In the genomic region with DNA sequence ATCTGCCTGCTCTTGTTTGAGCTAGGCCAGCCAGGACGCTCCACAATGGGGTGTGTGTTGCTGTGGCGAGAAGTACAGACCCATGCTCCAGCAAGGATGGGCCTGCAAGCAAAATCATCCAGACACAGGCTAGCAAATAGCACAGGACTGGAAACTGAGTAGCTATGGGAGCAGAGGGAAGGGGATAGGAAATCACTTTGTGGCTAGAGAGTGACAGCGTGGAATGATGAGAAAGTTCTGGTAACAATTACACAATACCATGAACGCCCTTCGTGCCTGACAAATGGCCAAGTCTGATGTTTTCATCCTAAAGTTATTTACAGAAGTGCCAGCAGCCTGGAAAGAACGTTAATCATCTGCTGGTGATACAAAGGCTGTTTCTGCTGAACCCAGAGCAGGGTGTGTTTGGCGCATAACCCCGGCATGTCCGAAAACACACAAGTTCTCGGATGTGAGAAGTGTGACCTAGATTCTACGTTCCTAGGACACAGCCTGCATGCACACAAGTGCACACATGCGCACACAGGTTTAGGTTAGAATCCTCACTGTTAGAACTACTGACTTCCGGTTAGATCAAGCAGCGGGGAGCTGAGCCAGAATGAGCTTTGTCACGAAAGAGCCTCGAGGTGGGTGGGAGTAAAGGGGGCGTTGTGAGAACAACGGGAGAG, we compare ENCODE assay signal across 8 mouse cellular contexts. TPM values are rescaled to one million over a fixed set of nuclear protein-coding genes. Genes with fewer than 3 reads are reported as not detected.
DNase-seq lines count a peak whose midpoint lies in the region; ATAC-seq and TF ChIP-seq lines count a peak whose summit lies in the region.

No protein-coding gene starts in this region.

- peaks cover 11% of the 10 kb centered on the region for H3K4me1 ChIP-seq in embryonic facial prominence, embryonic 14.5 days (ENCODE audit: control insufficient read depth, insufficient read depth, low read length)
- peaks cover 9% of the 10 kb centered on the region; the same call in 1 of the 2 replicates for H3K4me1 ChIP-seq in hindbrain, embryonic 16.5 days (ENCODE audit: control insufficient read depth, insufficient read depth, low read depth, low read length)
- H3K4me1 ChIP-seq in liver, embryonic 16.5 days (ENCODE audit: control insufficient read depth, low read depth, low read length), result peaks cover 39% of the 10 kb centered on the region
- H3K4me1 ChIP-seq in forebrain, embryonic 15.5 days, result peaks cover 5% of the 10 kb centered on the region; the same call in 1 of the 2 replicates

- peaks cover 43% of the 10 kb centered on the region for H3K36me3 ChIP-seq in C2C12 (ENCODE audit: control insufficient read depth, insufficient read depth)
- H3K36me3 ChIP-seq in embryonic facial prominence, embryonic 14.5 days (ENCODE audit: control insufficient read depth, insufficient read depth, low read length), result peaks cover 20% of the 10 kb centered on the region; the same call in 1 of the 2 replicates
- peaks cover 3% of the 10 kb centered on the region for H3K36me3 ChIP-seq in hindbrain, embryonic 16.5 days (ENCODE audit: control insufficient read depth, insufficient read depth, low read length)
- H3K36me3 ChIP-seq in liver, embryonic 16.5 days (ENCODE audit: control insufficient read depth, insufficient read depth), result peaks cover 17% of the 10 kb centered on the region
- H3K36me3 ChIP-seq in forebrain, embryonic 15.5 days, result no peaks in the 10 kb centered on the region; the same call in 1 of the 2 replicates

- H3K79me2 ChIP-seq in C2C12 (ENCODE audit: control insufficient read depth, insufficient read depth), result peaks cover 60% of the 10 kb centered on the region

- DNase-seq in frontal cortex, postnatal 36 days (ENCODE audit: low spot score in 2 of 2), result peak; percentile 71 to 78
- DNase-seq in frontal cortex, postnatal 25 days (ENCODE audit: low spot score in 2 of 2), result no peak
- peak; percentile 86 for DNase-seq in embryonic facial prominence, embryonic 14.5 days (ENCODE audit: low spot score)
- DNase-seq in telencephalon, adult 2 months (ENCODE audit: low read depth, low spot score), result peak; percentile 87

- H3K27ac ChIP-seq in embryonic facial prominence, embryonic 14.5 days (replicated peaks; ENCODE audit: low read depth, low read length), result peak overlapping the region; percentile 81
- H3K27ac ChIP-seq in hindbrain, embryonic 16.5 days (ENCODE audit: low read depth, low read length), result peak overlapping the region; percentile 6; the same call in 1 of the 2 replicates
- peak overlapping the region; percentile 42 for H3K27ac ChIP-seq in liver, embryonic 16.5 days (ENCODE audit: low read length)
- no peak overlapping the region for H3K27ac ChIP-seq in forebrain, embryonic 15.5 days (replicated peaks)

- H3K4me2 ChIP-seq in embryonic facial prominence, embryonic 14.5 days (ENCODE audit: low read depth, low read length), result peak overlapping the region; percentile 7; the same call in 1 of the 2 replicates
- H3K4me2 ChIP-seq in hindbrain, embryonic 16.5 days (ENCODE audit: low read length), result no peak overlapping the region
- H3K4me2 ChIP-seq in liver, embryonic 16.5 days (ENCODE audit: low read depth, low read length), result no peak overlapping the region
- no peak overlapping the region for H3K4me2 ChIP-seq in forebrain, embryonic 15.5 days (replicated peaks)

- no peaks in the 10 kb centered on the region for H3K27me3 ChIP-seq in C2C12 (ENCODE audit: control insufficient read depth, insufficient read depth, insufficient read length)
- H3K27me3 ChIP-seq in embryonic facial prominence, embryonic 14.5 days (replicated peaks; ENCODE audit: control insufficient read depth, insufficient read depth, low read length), result no peaks in the 10 kb centered on the region
- no peaks in the 10 kb centered on the region for H3K27me3 ChIP-seq in hindbrain, embryonic 16.5 days (replicated peaks; ENCODE audit: control insufficient read depth, insufficient read depth, low read length)
- H3K27me3 ChIP-seq in liver, embryonic 16.5 days (ENCODE audit: control insufficient read depth, insufficient read depth, low read depth, low read length), result no peaks in the 10 kb centered on the region
- H3K27me3 ChIP-seq in forebrain, embryonic 15.5 days, result no peaks in the 10 kb centered on the region

- 37% methylated on average over 18 of the region's 18 CpGs for WGBS in embryonic facial prominence, embryonic 14.5 days
- 57% methylated on average over 18 of the region's 18 CpGs for WGBS in hindbrain, embryonic 16.5 days
- WGBS in liver, embryonic 16.5 days (ENCODE audit: insufficient replicate concordance), result 78% methylated on average over 18 of the region's 18 CpGs
- WGBS in forebrain, embryonic 15.5 days, result 71% methylated on average over 18 of the region's 18 CpGs

- H3K4me3 ChIP-seq in C2C12 (ENCODE audit: insufficient read depth, poor library complexity, severe bottlenecking), result no peak overlapping the region
- H3K4me3 ChIP-seq in embryonic facial prominence, embryonic 14.5 days (ENCODE audit: low read depth, low read length), result no peak overlapping the region
- no peak overlapping the region for H3K4me3 ChIP-seq in hindbrain, embryonic 16.5 days (ENCODE audit: low read length)
- no peak overlapping the region for H3K4me3 ChIP-seq in liver, embryonic 16.5 days (ENCODE audit: low read depth, low read length)
- H3K4me3 ChIP-seq in forebrain, embryonic 15.5 days, result no peak overlapping the region

- TF ChIP-seq CTCF in C2C12 (IDR thresholded peaks at IDR 0.05; ENCODE audit: control insufficient read depth, insufficient read depth, insufficient read length), result no peak

- H3K79me3 ChIP-seq in C2C12 (ENCODE audit: low read depth), result peaks cover 20% of the 10 kb centered on the region

- no peak overlapping the region; the same call in 1 of the 2 replicates for H3K9ac ChIP-seq in embryonic facial prominence, embryonic 14.5 days (ENCODE audit: low read depth, low read length)
- no peak overlapping the region for H3K9ac ChIP-seq in hindbrain, embryonic 16.5 days (ENCODE audit: low read depth, low read length)
- no peak overlapping the region for H3K9ac ChIP-seq in liver, embryonic 16.5 days (ENCODE audit: low read depth, low read length)
- no peak overlapping the region for H3K9ac ChIP-seq in forebrain, embryonic 15.5 days (replicated peaks)

- ATAC-seq in embryonic facial prominence, embryonic 14.5 days (ENCODE audit: low read depth), result peak; percentile 62
- ATAC-seq in hindbrain, embryonic 16.5 days, result peak; percentile 2; the same call in 1 of the 2 replicates
- ATAC-seq in liver, embryonic 16.5 days (ENCODE audit: low read depth), result peak; percentile 2; the same call in 1 of the 2 replicates
- no peak for ATAC-seq in forebrain, embryonic 15.5 days (replicated peaks)

- H3K9me3 ChIP-seq in embryonic facial prominence, embryonic 14.5 days (ENCODE audit: control insufficient read depth, low read length), result no peaks in the 10 kb centered on the region
- H3K9me3 ChIP-seq in hindbrain, embryonic 16.5 days (ENCODE audit: control insufficient read depth, low read length), result no peaks in the 10 kb centered on the region
- no peaks in the 10 kb centered on the region for H3K9me3 ChIP-seq in liver, embryonic 16.5 days (replicated peaks; ENCODE audit: control insufficient read depth, low read length)
- H3K9me3 ChIP-seq in forebrain, embryonic 15.5 days, result no peaks in the 10 kb centered on the region

- no peak overlapping the region for H3ac ChIP-seq in C2C12 (ENCODE audit: control insufficient read depth, insufficient read length, low read depth)

TF ChIP-seq in C2C12, 6 proteins besides CTCF, POLR2A, EP300 and RAD21:
- TF ChIP-seq USF1 (IDR thresholded peaks at IDR 0.05; ENCODE audit: low read depth) (no peak), CEBPB (IDR thresholded peaks at IDR 0.05; ENCODE audit: low read depth) (peak; percentile 94)
TF ChIP-seq in C2C12: peak in this region for 1.

RNA-seq across cellular contexts. Expression of gene Txnrd2, which starts 10.0 kb away (rescaled TPM):
- 19.4 TPM for polyA plus RNA-seq in C2C12 (2012; fragmentation: generic; extraction: Trizol)
- polyA plus RNA-seq in embryonic facial prominence, embryonic 14.5 days (2014; fragmentation: Nextera tagmentation; extraction: Ambion mirVana), result 14.7 TPM in 2 replicates
- polyA plus RNA-seq in hindbrain, embryonic 16.5 days (2015; fragmentation: Nextera tagmentation; extraction: Ambion mirVana), result 37.5 and 40.6 TPM in 2 replicates
- polyA plus RNA-seq in liver, embryonic 16.5 days (2015; fragmentation: Nextera tagmentation; extraction: Ambion mirVana), result 98.3 and 106 TPM in 2 replicates
- polyA plus RNA-seq in forebrain, embryonic 15.5 days (2015; fragmentation: Nextera tagmentation; extraction: Ambion mirVana), result 24.2 and 26.3 TPM in 2 replicates

RNA-seq across cellular contexts. Expression of gene Comt, which starts 10.4 kb away (rescaled TPM):
- 96.2 TPM for polyA plus RNA-seq in C2C12 (2012; fragmentation: generic; extraction: Trizol)
- 85.4 and 86.4 TPM in 2 replicates for polyA plus RNA-seq in embryonic facial prominence, embryonic 14.5 days (2014; fragmentation: Nextera tagmentation; extraction: Ambion mirVana)
- polyA plus RNA-seq in hindbrain, embryonic 16.5 days (2015; fragmentation: Nextera tagmentation; extraction: Ambion mirVana), result 119 and 123 TPM in 2 replicates
- polyA plus RNA-seq in liver, embryonic 16.5 days (2015; fragmentation: Nextera tagmentation; extraction: Ambion mirVana), result 85.1 and 86.9 TPM in 2 replicates
- polyA plus RNA-seq in forebrain, embryonic 15.5 days (2015; fragmentation: Nextera tagmentation; extraction: Ambion mirVana), result 83.0 and 84.4 TPM in 2 replicates

Comparison
In these comparisons a context has a peak if more than half of its experiments do, and no peak if none do; other contexts are left out.
1. DNase-seq: peak in frontal cortex, postnatal 36 days (2 of 2), embryonic facial prominence, embryonic 14.5 days (single experiment) and telencephalon, adult 2 months (single experiment); none in frontal cortex, postnatal 25 days (0 of 2).